Mouse (Mus musculus): ENCODE data around the gene Pla2g4f. TPM values are rescaled to one million over a fixed set of nuclear protein-coding genes. Genes with fewer than 3 reads are reported as not detected.

Gene Pla2g4f
- polyA plus RNA-seq, 1 experiment from 2014 or later: 12.6 TPM

- Histone ChIP-seq H3K4me1 (no peaks in the 10 kb centered on the region), H3K27me3 (no peaks in the 10 kb centered on the region), H3K27ac (replicated peaks) (no peak overlapping the region), H3K9ac (no peak overlapping the region), H3K4me3 (replicated peaks) (no peak overlapping the region), H3K9me3 (replicated peaks) (no peaks in the 10 kb centered on the region), H3K4me2 (replicated peaks) (no peak overlapping the region), H3K36me3 (no peaks in the 10 kb centered on the region)
- ATAC-seq (ENCODE audit: insufficient number of reproducible peaks, low FRiP score, low TSS enrichment, low read depth): no peak
- 15% methylated on average over 8 of the region's 8 CpGs for WGBS
Measured at GRCm38 (mm10) chr2:120279961-120280360, 34.0 kb downstream of the Pla2g4f start.

GRCm38 (mm10) chr2:120276951-120277350 is 37.0 kb downstream of the Pla2g4f start:
- Histone ChIP-seq H3K9me3 (replicated peaks) (no peaks in the 10 kb centered on the region), H3K4me2 (replicated peaks) (no peak overlapping the region), H3K9ac (no peak overlapping the region), H3K36me3 (no peaks in the 10 kb centered on the region), H3K27me3 (no peaks in the 10 kb centered on the region), H3K4me1 (no peaks in the 10 kb centered on the region), H3K27ac (replicated peaks) (no peak overlapping the region), H3K4me3 (replicated peaks) (no peak overlapping the region)
- ATAC-seq (ENCODE audit: insufficient number of reproducible peaks, low FRiP score, low TSS enrichment, low read depth): no peak
- WGBS: 79% methylated on average over 4 of the region's 4 CpGs

GRCm38 (mm10) chr2:120268635-120269034 is 45.3 kb downstream of the Pla2g4f start:
- Histone ChIP-seq H3K4me2 (replicated peaks) (0 out of 2 replicates have a peak overlapping the region, but pooled peaks have one; percentile 1), H3K27me3 (peaks cover 3% of the 10 kb centered on the region; the same call in 1 of the 2 replicates), H3K9ac (no peak overlapping the region), H3K9me3 (replicated peaks) (no peaks in the 10 kb centered on the region), H3K36me3 (no peaks in the 10 kb centered on the region), H3K4me3 (replicated peaks) (no peak overlapping the region), H3K4me1 (no peaks in the 10 kb centered on the region; the same call in 1 of the 2 replicates), H3K27ac (replicated peaks) (no peak overlapping the region)
- 3% methylated on average over 9 of the region's 9 CpGs for WGBS
- no peak for ATAC-seq (ENCODE audit: insufficient number of reproducible peaks, low FRiP score, low TSS enrichment, low read depth)

- no peak overlapping the region for H3K4me3 ChIP-seq (replicated peaks)
- no peaks in the 10 kb centered on the region; the same call in 1 of the 2 replicates for H3K4me1 ChIP-seq
- H3K27me3 ChIP-seq: peaks cover 3% of the 10 kb centered on the region; the same call in 1 of the 2 replicates
- H3K4me2 ChIP-seq (replicated peaks): no peak overlapping the region
- no peak for ATAC-seq (ENCODE audit: insufficient number of reproducible peaks, low FRiP score, low TSS enrichment, low read depth)
- no peak overlapping the region for H3K27ac ChIP-seq (replicated peaks)
- 54% methylated on average over 6 of the region's 6 CpGs for WGBS
- H3K9me3 ChIP-seq (replicated peaks): no peaks in the 10 kb centered on the region
- H3K36me3 ChIP-seq: no peaks in the 10 kb centered on the region
- H3K9ac ChIP-seq: no peak overlapping the region
Measured at GRCm38 (mm10) chr2:120265523-120265922, 48.4 kb downstream of the Pla2g4f start.

- H3K4me3 ChIP-seq (replicated peaks): no peak overlapping the region
- H3K4me2 ChIP-seq (replicated peaks): no peak overlapping the region
- no peaks in the 10 kb centered on the region for H3K9me3 ChIP-seq (replicated peaks)
- ATAC-seq (ENCODE audit: insufficient number of reproducible peaks, low FRiP score, low TSS enrichment, low read depth): no peak
- no peaks in the 10 kb centered on the region; the same call in 1 of the 2 replicates for H3K4me1 ChIP-seq
- no peaks in the 10 kb centered on the region for H3K36me3 ChIP-seq
- H3K27me3 ChIP-seq: peaks cover 3% of the 10 kb centered on the region; the same call in 1 of the 2 replicates
- no peak overlapping the region for H3K9ac ChIP-seq
- H3K27ac ChIP-seq (replicated peaks): no peak overlapping the region
- 36% methylated on average over 10 of the region's 10 CpGs for WGBS
Measured at GRCm38 (mm10) chr2:120264858-120265257, 49.1 kb downstream of the Pla2g4f start.

- H3K27ac ChIP-seq (replicated peaks): no peak overlapping the region
- ATAC-seq (ENCODE audit: insufficient number of reproducible peaks, low FRiP score, low TSS enrichment, low read depth): no peak
- no peaks in the 10 kb centered on the region for H3K36me3 ChIP-seq
- H3K4me3 ChIP-seq (replicated peaks): no peak overlapping the region
- no peak overlapping the region for H3K4me2 ChIP-seq (replicated peaks)
- no peak overlapping the region for H3K9ac ChIP-seq
- no peaks in the 10 kb centered on the region for H3K27me3 ChIP-seq
- H3K4me1 ChIP-seq: no peaks in the 10 kb centered on the region
- no peaks in the 10 kb centered on the region for H3K9me3 ChIP-seq (replicated peaks)
- WGBS: 29% methylated on average over 1 of the region's 1 CpGs
Measured at GRCm38 (mm10) chr2:120262876-120263275, 51.1 kb downstream of the Pla2g4f start.

GRCm38 (mm10) chr2:120261346-120261745 is 52.6 kb downstream of the Pla2g4f start:
- no peaks in the 10 kb centered on the region for H3K36me3 ChIP-seq
- no peak for ATAC-seq (ENCODE audit: insufficient number of reproducible peaks, low FRiP score, low TSS enrichment, low read depth)
- H3K4me2 ChIP-seq (replicated peaks): no peak overlapping the region
- no peak overlapping the region for H3K27ac ChIP-seq (replicated peaks)
- no peaks in the 10 kb centered on the region for H3K9me3 ChIP-seq (replicated peaks)
- H3K4me3 ChIP-seq (replicated peaks): no peak overlapping the region
- 65% methylated on average over 3 of the region's 3 CpGs for WGBS
- H3K4me1 ChIP-seq: no peaks in the 10 kb centered on the region
- H3K9ac ChIP-seq: no peak overlapping the region
- H3K27me3 ChIP-seq: no peaks in the 10 kb centered on the region

GRCm38 (mm10) chr2:120256259-120256658 is 57.7 kb downstream of the Pla2g4f start:
- Histone ChIP-seq H3K4me1 (no peaks in the 10 kb centered on the region), H3K27ac (replicated peaks) (no peak overlapping the region), H3K36me3 (no peaks in the 10 kb centered on the region), H3K9me3 (replicated peaks) (no peaks in the 10 kb centered on the region), H3K9ac (no peak overlapping the region), H3K4me3 (replicated peaks) (no peak overlapping the region), H3K27me3 (no peaks in the 10 kb centered on the region), H3K4me2 (replicated peaks) (no peak overlapping the region)
- ATAC-seq (ENCODE audit: insufficient number of reproducible peaks, low FRiP score, low TSS enrichment, low read depth): no peak

GRCm38 (mm10) chr2:120252644-120253043 is 61.3 kb downstream of the Pla2g4f start:
- H3K4me3 ChIP-seq (replicated peaks): no peak overlapping the region
- no peaks in the 10 kb centered on the region for H3K9me3 ChIP-seq (replicated peaks)
- H3K27me3 ChIP-seq: no peaks in the 10 kb centered on the region
- H3K4me2 ChIP-seq (replicated peaks): no peak overlapping the region
- H3K9ac ChIP-seq: no peak overlapping the region
- WGBS: 86% methylated on average over 6 of the region's 6 CpGs
- no peak overlapping the region for H3K27ac ChIP-seq (replicated peaks)
- H3K4me1 ChIP-seq: no peaks in the 10 kb centered on the region
- H3K36me3 ChIP-seq: no peaks in the 10 kb centered on the region
- ATAC-seq (ENCODE audit: insufficient number of reproducible peaks, low FRiP score, low TSS enrichment, low read depth): no peak

Other genes with a start within 250 kb of the Pla2g4f start
- 59.7 and 67.5 TPM in 2 replicates for gene Ehd4, start 159.6 kb downstream of the Pla2g4f start, polyA plus RNA-seq (2015; fragmentation: Nextera tagmentation; extraction: Ambion mirVana)
- gene Pla2g4e, start 68.8 kb downstream of the Pla2g4f start, polyA plus RNA-seq (2015; fragmentation: Nextera tagmentation; extraction: Ambion mirVana): 2.7 and 3.4 TPM in 2 replicates
- gene Pla2g4d, start 25.0 kb downstream of the Pla2g4f start, polyA plus RNA-seq (2015; fragmentation: Nextera tagmentation; extraction: Ambion mirVana): 0.56 and 1.4 TPM in 2 replicates
- gene Vps39, start 39.0 kb upstream of the Pla2g4f start, polyA plus RNA-seq (2015; fragmentation: Nextera tagmentation; extraction: Ambion mirVana): 23.4 TPM in 2 replicates
- 10.3 and 11.1 TPM in 2 replicates for gene Ganc, start 89.7 kb upstream of the Pla2g4f start, polyA plus RNA-seq (2015; fragmentation: Nextera tagmentation; extraction: Ambion mirVana)
- 10.8 and 12.2 TPM in 2 replicates for gene Tmem87a, start 89.9 kb upstream of the Pla2g4f start, polyA plus RNA-seq (2015; fragmentation: Nextera tagmentation; extraction: Ambion mirVana)
- gene Capn3, start 141.9 kb upstream of the Pla2g4f start, polyA plus RNA-seq (2015; fragmentation: Nextera tagmentation; extraction: Ambion mirVana): 3.8 and 6.3 TPM in 2 replicates
- gene Zfp106, start 249.7 kb upstream of the Pla2g4f start, polyA plus RNA-seq (2015; fragmentation: Nextera tagmentation; extraction: Ambion mirVana): 46.6 and 51.3 TPM in 2 replicates